Mouse (Mus musculus) kidney, embryonic 16.5 days (tissue): Measurements from ENCODE around the gene Dkc1. TPM values are rescaled to one million over a fixed set of nuclear protein-coding genes. Genes with fewer than 3 reads are reported as not detected.

Source experiments
- ATAC-seq: fragments of 200-750 bp; cut with Nextera tagmentation; 2 replicates; pipeline ENCODE4 v1.8.0; 2017; ENCODE audit warnings: moderate TSS enrichment; ENCODE audit not compliant: low FRiP score, low TSS enrichment
- H3K27ac ChIP-seq: fragments of 300-500 bp; sonication (generic); 2 replicates; pipeline ENCODE4 v1.5.1; 2014; ENCODE audit warnings: low read length
- H3K27me3 ChIP-seq: fragments of 300-500 bp; sonication (generic); 2 replicates; pipeline ENCODE4 v1.6.1; 2014; ENCODE audit warnings: low read length, control low read depth, mixed read lengths; ENCODE audit not compliant: insufficient read depth
- H3K36me3 ChIP-seq: fragments of 300-500 bp; sonication (generic); 2 replicates; pipeline ENCODE4 v1.6.1; 2014; ENCODE audit warnings: low read length, control low read depth, mixed read lengths; ENCODE audit not compliant: insufficient read depth
- H3K4me1 ChIP-seq: fragments of 300-500 bp; sonication (generic); 2 replicates; pipeline ENCODE4 v1.6.1; 2014; ENCODE audit warnings: low read length, control low read depth, mixed read lengths; ENCODE audit not compliant: insufficient read depth
- H3K4me2 ChIP-seq: fragments of 300-500 bp; sonication (generic); replicated peaks from 2 replicates; pipeline ENCODE4 v1.6.1; 2014; ENCODE audit warnings: low read depth, low read length
- H3K4me3 ChIP-seq: fragments of 300-500 bp; sonication (generic); 2 replicates; pipeline ENCODE4 v1.5.1; 2014; ENCODE audit warnings: mild to moderate bottlenecking, low read length
- H3K9ac ChIP-seq: fragments of 300-500 bp; sonication (generic); replicated peaks from 2 replicates; pipeline ENCODE4 v1.6.1; 2014; ENCODE audit warnings: low read length
- H3K9me3 ChIP-seq: fragments of 300-500 bp; sonication (generic); 2 replicates; pipeline ENCODE4 v1.6.1; 2016; ENCODE audit warnings: low read length, control low read depth
- WGBS: fragments of 180-500 bp; shearing (Covaris S2); extraction: QIAGEN DNeasy Blood & Tissue Kit; methylation state at CpG from one replicate; pipeline ENCODE4 v1.1.7; 2014; 5-methylcytosine and 5-hydroxymethylcytosine counted together
- polyA plus RNA-seq: library from polyadenylated mRNA; unstranded; fragments of >200 nt; fragmentation: Nextera tagmentation; extraction: Ambion mirVana; gene quantifications from 2 replicates; pipeline ENCODE4 v1.2.1, GENCODE M21; 2015

Gene Dkc1
- polyA plus RNA-seq, 1 experiment from 2014 or later, result 135 TPM

GRCm38 (mm10) chrX:75096163-75096770, 613 bp downstream of the Dkc1 start:
- H3K27ac ChIP-seq, result peak overlapping the region; percentile 74
- H3K27me3 ChIP-seq, result no peaks in the 10 kb centered on the region
- H3K9ac ChIP-seq, result peak overlapping the region; percentile 75
- H3K36me3 ChIP-seq, result peaks cover 11% of the 10 kb centered on the region; the same call in 1 of the 2 replicates
- peak overlapping the region; percentile 63 for H3K4me3 ChIP-seq
- peak overlapping the region; percentile 51 for H3K4me2 ChIP-seq
- no peaks in the 10 kb centered on the region for H3K4me1 ChIP-seq
- peak; percentile 4 for ATAC-seq
- H3K9me3 ChIP-seq, result no peaks in the 10 kb centered on the region
- WGBS, result 20% methylated on average over 23 of the region's 23 CpGs

- Histone ChIP-seq H3K36me3 (peaks cover 17% of the 10 kb centered on the region; the same call in 1 of the 2 replicates), H3K9me3 (no peaks in the 10 kb centered on the region), H3K27ac (no peak overlapping the region), H3K27me3 (no peaks in the 10 kb centered on the region), H3K4me3 (no peak overlapping the region), H3K9ac (no peak overlapping the region), H3K4me2 (no peak overlapping the region), H3K4me1 (no peaks in the 10 kb centered on the region)
- WGBS, result 91% methylated on average over 8 of the region's 8 CpGs
- ATAC-seq, result no peak
Observed at GRCm38 (mm10) chrX:75098799-75099198, 3.1 kb downstream of the Dkc1 start.

GRCm38 (mm10) chrX:75102293-75102692, 6.6 kb downstream of the Dkc1 start:
- H3K9me3 ChIP-seq, result no peaks in the 10 kb centered on the region
- H3K27me3 ChIP-seq, result no peaks in the 10 kb centered on the region
- WGBS, result 80% methylated on average over 6 of the region's 6 CpGs
- H3K27ac ChIP-seq, result no peak overlapping the region
- H3K4me2 ChIP-seq, result no peak overlapping the region
- H3K36me3 ChIP-seq, result peaks cover 43% of the 10 kb centered on the region
- no peak overlapping the region for H3K4me3 ChIP-seq
- H3K9ac ChIP-seq, result no peak overlapping the region
- H3K4me1 ChIP-seq, result no peaks in the 10 kb centered on the region
- ATAC-seq, result no peak

GRCm38 (mm10) chrX:75115550-75115949, 19.9 kb downstream of the Dkc1 start:
- no peak for ATAC-seq
- no peak overlapping the region for H3K9ac ChIP-seq
- H3K4me3 ChIP-seq, result no peak overlapping the region
- no peak overlapping the region for H3K27ac ChIP-seq
- no peaks in the 10 kb centered on the region for H3K27me3 ChIP-seq
- H3K36me3 ChIP-seq, result 0 out of 2 replicates have a peak, but pooled peaks cover 6% of the 10 kb centered on the region
- no peaks in the 10 kb centered on the region for H3K9me3 ChIP-seq
- no peaks in the 10 kb centered on the region for H3K4me1 ChIP-seq
- no peak overlapping the region for H3K4me2 ChIP-seq

- no peaks in the 10 kb centered on the region for H3K9me3 ChIP-seq
- peaks cover 8% of the 10 kb centered on the region; the same call in 1 of the 2 replicates for H3K36me3 ChIP-seq
- H3K4me3 ChIP-seq, result no peak overlapping the region
- H3K4me1 ChIP-seq, result no peaks in the 10 kb centered on the region
- no peak overlapping the region for H3K27ac ChIP-seq
- ATAC-seq, result no peak
- no peak overlapping the region for H3K9ac ChIP-seq
- H3K27me3 ChIP-seq, result no peaks in the 10 kb centered on the region
- H3K4me2 ChIP-seq, result no peak overlapping the region
- whole genome bisulfite sequencing, result 75% methylated on average over 3 of the region's 3 CpGs
Observed at GRCm38 (mm10) chrX:75125606-75126005, 30.0 kb downstream of the Dkc1 start.

- Histone ChIP-seq H3K9me3 (no peaks in the 10 kb centered on the region), H3K27me3 (no peaks in the 10 kb centered on the region), H3K27ac (no peak overlapping the region), H3K4me1 (no peaks in the 10 kb centered on the region), H3K36me3 (peaks cover 8% of the 10 kb centered on the region; the same call in 1 of the 2 replicates), H3K9ac (no peak overlapping the region), H3K4me3 (no peak overlapping the region), H3K4me2 (no peak overlapping the region)
- no peak for ATAC-seq
Observed at GRCm38 (mm10) chrX:75126893-75127292, 31.2 kb downstream of the Dkc1 start.

- H3K4me1 ChIP-seq, result no peaks in the 10 kb centered on the region
Observed at GRCm38 (mm10) chrX:75128333-75128980, 32.8 kb downstream of the Dkc1 start.

GRCm38 (mm10) chrX:75129474-75129873, 33.8 kb downstream of the Dkc1 start:
- ATAC-seq, result no peak
- Histone ChIP-seq H3K27ac (no peak overlapping the region), H3K9me3 (no peaks in the 10 kb centered on the region), H3K9ac (no peak overlapping the region), H3K27me3 (no peaks in the 10 kb centered on the region), H3K36me3 (peaks cover 8% of the 10 kb centered on the region; the same call in 1 of the 2 replicates), H3K4me1 (no peaks in the 10 kb centered on the region), H3K4me2 (peak overlapping the region; percentile 16; the same call in 1 of the 2 replicates), H3K4me3 (peak overlapping the region; percentile 15; the same call in 1 of the 2 replicates)
- 63% methylated on average over 2 of the region's 2 CpGs for WGBS

More at GRCm38 (mm10) chrX:75128333-75128980, 32.8 kb downstream of the Dkc1 start:
- no peak overlapping the region for H3K9ac ChIP-seq
- no peaks in the 10 kb centered on the region for H3K27me3 ChIP-seq
- no peaks in the 10 kb centered on the region for H3K9me3 ChIP-seq
- no peak overlapping the region for H3K27ac ChIP-seq
- peaks cover 8% of the 10 kb centered on the region; the same call in 1 of the 2 replicates for H3K36me3 ChIP-seq
- H3K4me3 ChIP-seq, result no peak overlapping the region
- H3K4me2 ChIP-seq, result no peak overlapping the region
- no peak for ATAC-seq

GRCm38 (mm10) chrX:75130467-75131160, 35.0 kb downstream of the Dkc1 start, which contains the start of gene Mpp1:
TSS of gene Mpp1 (minus strand) at chrX:75131016.
- Histone ChIP-seq H3K27me3 (no peaks in the 10 kb centered on the region), H3K36me3 (no peaks in the 10 kb centered on the region), H3K4me3 (peak within 1 kb of the TSS; percentile 62), H3K4me2 (peak within 1 kb of the TSS; percentile 53), H3K4me1 (no peaks in the 10 kb centered on the region), H3K9ac (peak within 1 kb of the TSS; percentile 75), H3K27ac (peak within 1 kb of the TSS; percentile 61; the same call in 1 of the 2 replicates), H3K9me3 (no peaks in the 10 kb centered on the region)
- ATAC-seq, result peak; percentile 99
- WGBS, result 18% methylated on average over 36 of the region's 36 CpGs

- Histone ChIP-seq H3K9me3 (no peaks in the 10 kb centered on the region), H3K4me1 (no peaks in the 10 kb centered on the region), H3K36me3 (no peaks in the 10 kb centered on the region), H3K4me3 (no peak overlapping the region), H3K27ac (no peak overlapping the region), H3K27me3 (no peaks in the 10 kb centered on the region), H3K9ac (no peak overlapping the region), H3K4me2 (no peak overlapping the region)
- no peak for ATAC-seq
Observed at GRCm38 (mm10) chrX:75136938-75137337, 41.3 kb downstream of the Dkc1 start.
